Mouse (Mus musculus): ENCODE measurements around the gene Myl4. TPM values are rescaled to one million over a fixed set of nuclear protein-coding genes. Genes with fewer than 3 reads are reported as not detected.
"Not testable (repeated sequence)": the region's sequence is repeated elsewhere in the genome, so short reads cannot be mapped to it uniquely, and the experiment has no call there.

Gene Myl4
- total and polyA plus RNA-seq, 2 experiments, result 0.45 to 0.65 TPM

DNA sequence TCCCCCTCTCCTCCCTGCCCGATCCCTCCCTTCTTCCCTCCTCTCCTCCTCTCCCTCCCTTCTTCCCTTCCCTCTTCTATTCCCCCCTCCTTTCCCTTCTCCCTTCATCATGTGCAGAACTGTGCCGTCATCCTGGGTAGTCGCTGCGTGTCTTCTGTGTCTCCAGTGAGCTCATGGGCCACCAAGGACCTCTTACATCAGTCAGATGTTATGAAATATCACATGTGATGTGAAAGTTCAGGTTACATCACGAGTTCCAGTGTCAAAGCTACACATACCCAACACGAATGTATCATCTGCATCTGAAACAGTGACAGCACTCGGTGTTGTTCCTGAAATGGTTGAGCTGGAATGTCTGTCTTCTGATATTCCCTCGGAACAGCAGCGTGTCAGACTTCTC is 14.7 kb downstream of the Myl4 start:
- WGBS, result 54% methylated on average over 9 of the region's 9 CpGs
- peak; percentile 72 for DNase-seq (ENCODE audit: extremely low read depth, low read depth, low spot score)
- no peaks in the 10 kb centered on the region for H3K36me3 ChIP-seq (ENCODE audit: control insufficient read depth, insufficient read depth, low read length)

GRCm38 (mm10) chr11:104566097-104566496 is 15.6 kb downstream of the Myl4 start:
- DNase-seq (ENCODE audit: extremely low read depth, low read depth, low spot score), result no peak
- H3K4me3 ChIP-seq (ENCODE audit: insufficient read depth, low read depth, low read length), result no peak overlapping the region
- H3K4me1 ChIP-seq (ENCODE audit: control insufficient read depth, insufficient read depth, low read length), result no peaks in the 10 kb centered on the region
- H3K79me2 ChIP-seq (ENCODE audit: control insufficient read depth, insufficient read depth, low read length), result no peaks in the 10 kb centered on the region
- H3K36me3 ChIP-seq (ENCODE audit: control insufficient read depth, insufficient read depth, low read length), result no peaks in the 10 kb centered on the region
- H3K27me3 ChIP-seq (ENCODE audit: control insufficient read depth, insufficient read depth, low read length), result no peaks in the 10 kb centered on the region
- H3K27ac ChIP-seq (replicated peaks; ENCODE audit: insufficient read depth, low read depth, low read length), result no peak overlapping the region
- H3K9ac ChIP-seq (ENCODE audit: low read depth, low read length), result no peak overlapping the region
- no peak for TF ChIP-seq CTCF (IDR thresholded peaks at IDR 0.05; ENCODE audit: low read depth, low read length)
- TF ChIP-seq POLR2A (IDR thresholded peaks at IDR 0.05; ENCODE audit: extremely low read depth, insufficient read depth, low read length), result no peak
- WGBS, result 89% methylated on average over 6 of the region's 6 CpGs

More for the DNA sequence above, 14.7 kb downstream of the Myl4 start:
- Histone ChIP-seq H3K4me1 (ENCODE audit: control insufficient read depth, insufficient read depth, low read length) (no peaks in the 10 kb centered on the region), H3K27me3 (ENCODE audit: control insufficient read depth, insufficient read depth, low read length) (no peaks in the 10 kb centered on the region), H3K9ac (ENCODE audit: low read depth, low read length) (no peak overlapping the region), H3K27ac (replicated peaks; ENCODE audit: insufficient read depth, low read depth, low read length) (no peak overlapping the region), H3K79me2 (ENCODE audit: control insufficient read depth, insufficient read depth, low read length) (no peaks in the 10 kb centered on the region), H3K4me3 (ENCODE audit: insufficient read depth, low read depth, low read length) (no peak overlapping the region)
- TF ChIP-seq CTCF (IDR thresholded peaks at IDR 0.05; ENCODE audit: low read depth, low read length) (no peak), POLR2A (IDR thresholded peaks at IDR 0.05; ENCODE audit: extremely low read depth, insufficient read depth, low read length) (no peak)

DNA sequence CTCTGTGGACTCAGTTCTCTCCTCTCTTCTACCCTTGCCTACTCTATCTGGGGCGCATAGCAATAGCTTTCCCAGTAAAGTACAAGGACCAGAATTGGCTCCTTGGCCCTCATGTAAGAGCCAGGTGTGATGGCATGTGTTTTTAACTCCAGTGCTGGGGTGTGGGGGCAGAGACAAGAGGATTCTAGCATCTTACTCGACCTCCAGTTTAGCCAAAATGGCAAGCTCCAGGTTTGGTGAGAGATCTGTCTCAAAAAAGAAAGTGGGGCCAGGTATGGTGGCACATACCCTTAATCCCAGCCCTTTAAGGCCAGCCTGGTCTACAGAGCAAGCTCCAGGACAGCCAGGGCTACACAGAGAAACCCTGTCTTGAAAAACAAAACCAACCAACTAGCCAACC is 16.3 kb downstream of the Myl4 start:
- Histone ChIP-seq H3K27ac (replicated peaks; ENCODE audit: insufficient read depth, low read depth, low read length) (no peak overlapping the region), H3K4me3 (ENCODE audit: insufficient read depth, low read depth, low read length) (no peak overlapping the region), H3K79me2 (ENCODE audit: control insufficient read depth, insufficient read depth, low read length) (no peaks in the 10 kb centered on the region), H3K9ac (ENCODE audit: low read depth, low read length) (no peak overlapping the region), H3K36me3 (ENCODE audit: control insufficient read depth, insufficient read depth, low read length) (no peaks in the 10 kb centered on the region), H3K4me1 (ENCODE audit: control insufficient read depth, insufficient read depth, low read length) (no peaks in the 10 kb centered on the region), H3K27me3 (ENCODE audit: control insufficient read depth, insufficient read depth, low read length) (no peaks in the 10 kb centered on the region)
- TF ChIP-seq CTCF (IDR thresholded peaks at IDR 0.05; ENCODE audit: low read depth, low read length) (no peak), POLR2A (IDR thresholded peaks at IDR 0.05; ENCODE audit: extremely low read depth, insufficient read depth, low read length) (no peak)
- no peak for DNase-seq (ENCODE audit: extremely low read depth, low read depth, low spot score)
- WGBS, result 75% methylated on average over 2 of the region's 2 CpGs

GRCm38 (mm10) chr11:104567736-104568135 is 17.3 kb downstream of the Myl4 start:
- no peak for TF ChIP-seq POLR2A (IDR thresholded peaks at IDR 0.05; ENCODE audit: extremely low read depth, insufficient read depth, low read length)
- no peak for TF ChIP-seq CTCF (IDR thresholded peaks at IDR 0.05; ENCODE audit: low read depth, low read length)
- Histone ChIP-seq H3K36me3 (ENCODE audit: control insufficient read depth, insufficient read depth, low read length) (no peaks in the 10 kb centered on the region), H3K27ac (replicated peaks; ENCODE audit: insufficient read depth, low read depth, low read length) (no peak overlapping the region), H3K79me2 (ENCODE audit: control insufficient read depth, insufficient read depth, low read length) (no peaks in the 10 kb centered on the region), H3K4me1 (ENCODE audit: control insufficient read depth, insufficient read depth, low read length) (no peaks in the 10 kb centered on the region), H3K27me3 (ENCODE audit: control insufficient read depth, insufficient read depth, low read length) (no peaks in the 10 kb centered on the region), H3K4me3 (ENCODE audit: insufficient read depth, low read depth, low read length) (no peak overlapping the region), H3K9ac (ENCODE audit: low read depth, low read length) (no peak overlapping the region)
- 95% methylated on average over 9 of the region's 9 CpGs for WGBS
- no peak for DNase-seq (ENCODE audit: extremely low read depth, low read depth, low spot score)

DNA sequence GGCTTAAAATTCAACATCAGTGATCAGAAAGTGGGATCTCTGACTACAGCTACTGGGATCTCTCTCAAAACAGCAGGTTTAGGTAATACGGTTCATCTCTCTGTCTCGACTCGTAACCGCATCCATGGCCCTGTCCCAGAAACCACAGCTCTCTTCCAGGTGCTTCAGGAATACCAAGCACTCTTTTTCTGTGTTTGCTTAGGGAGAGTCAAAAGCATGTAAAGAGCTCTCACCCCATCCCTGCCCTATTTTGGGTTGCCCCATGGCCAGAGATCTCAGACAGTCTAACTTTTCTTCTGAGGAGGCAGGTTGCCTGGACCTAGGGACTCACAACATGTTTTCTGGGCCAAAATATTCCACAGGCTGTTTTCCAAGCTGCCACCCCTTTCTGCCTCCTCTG is 17.9 kb downstream of the Myl4 start:
- no peak overlapping the region for H3K4me3 ChIP-seq (ENCODE audit: insufficient read depth, low read depth, low read length)
- no peaks in the 10 kb centered on the region for H3K27me3 ChIP-seq (ENCODE audit: control insufficient read depth, insufficient read depth, low read length)
- WGBS, result 96% methylated on average over 4 of the region's 4 CpGs
- no peak overlapping the region for H3K9ac ChIP-seq (ENCODE audit: low read depth, low read length)
- no peaks in the 10 kb centered on the region for H3K4me1 ChIP-seq (ENCODE audit: control insufficient read depth, insufficient read depth, low read length)
- H3K36me3 ChIP-seq (ENCODE audit: control insufficient read depth, insufficient read depth, low read length), result no peaks in the 10 kb centered on the region
- no peak overlapping the region for H3K27ac ChIP-seq (replicated peaks; ENCODE audit: insufficient read depth, low read depth, low read length)
- no peak for TF ChIP-seq CTCF (IDR thresholded peaks at IDR 0.05; ENCODE audit: low read depth, low read length)
- TF ChIP-seq POLR2A (IDR thresholded peaks at IDR 0.05; ENCODE audit: extremely low read depth, insufficient read depth, low read length), result no peak
- H3K79me2 ChIP-seq (ENCODE audit: control insufficient read depth, insufficient read depth, low read length), result no peaks in the 10 kb centered on the region
- DNase-seq (ENCODE audit: extremely low read depth, low read depth, low spot score), result no peak

- not testable (repeated sequence) for H3K27ac ChIP-seq (replicated peaks; ENCODE audit: insufficient read depth, low read depth, low read length); H3K4me3 ChIP-seq (ENCODE audit: insufficient read depth, low read depth, low read length); H3K79me2 ChIP-seq (ENCODE audit: control insufficient read depth, insufficient read depth, low read length); H3K4me1 ChIP-seq (ENCODE audit: control insufficient read depth, insufficient read depth, low read length); H3K36me3 ChIP-seq (ENCODE audit: control insufficient read depth, insufficient read depth, low read length); H3K27me3 ChIP-seq (ENCODE audit: control insufficient read depth, insufficient read depth, low read length); DNase-seq (ENCODE audit: extremely low read depth, low read depth, low spot score); H3K9ac ChIP-seq (ENCODE audit: low read depth, low read length)
- 87% methylated on average over 8 of the region's 8 CpGs for WGBS
Measured at GRCm38 (mm10) chr11:104570515-104570914, 20.1 kb downstream of the Myl4 start.

DNA sequence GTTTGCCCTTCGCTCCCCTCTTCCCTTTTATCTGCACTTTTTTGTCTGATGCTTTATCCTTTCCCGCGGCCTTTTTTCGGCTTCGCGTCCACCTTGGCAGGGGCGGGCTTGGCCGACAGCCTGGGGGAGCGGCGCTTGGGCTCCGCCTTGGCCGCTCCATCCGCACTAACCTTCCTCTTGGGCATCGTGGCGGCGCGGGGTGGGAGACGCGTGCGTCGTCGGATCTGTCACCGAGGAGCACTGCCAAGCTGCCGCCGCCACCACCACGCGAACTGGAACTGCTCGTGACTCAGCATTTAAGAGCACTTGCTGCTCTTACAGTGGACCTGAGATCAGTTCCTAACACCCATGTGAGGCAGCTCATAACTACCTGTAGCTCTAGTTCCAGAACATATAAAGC is 20.9 kb downstream of the Myl4 start:
- H3K4me3 ChIP-seq (ENCODE audit: insufficient read depth, low read depth, low read length), result peak overlapping the region; percentile 48; the same call in 1 of the 2 replicates
- H3K36me3 ChIP-seq (ENCODE audit: control insufficient read depth, insufficient read depth, low read length); H3K27ac ChIP-seq (replicated peaks; ENCODE audit: insufficient read depth, low read depth, low read length); H3K4me1 ChIP-seq (ENCODE audit: control insufficient read depth, insufficient read depth, low read length); H3K79me2 ChIP-seq (ENCODE audit: control insufficient read depth, insufficient read depth, low read length); H3K27me3 ChIP-seq (ENCODE audit: control insufficient read depth, insufficient read depth, low read length): not testable (repeated sequence)
- peak; percentile 35 for DNase-seq (ENCODE audit: extremely low read depth, low read depth, low spot score)
- 2% methylated on average over 28 of the region's 28 CpGs for WGBS
- peak overlapping the region; percentile 18 for H3K9ac ChIP-seq (ENCODE audit: low read depth, low read length)
